Mouse (Mus musculus) spleen, adult 10 weeks (tissue): ENCODE data around the gene Fbf1. TPM values are rescaled to one million over a fixed set of nuclear protein-coding genes. Genes with fewer than 3 reads are reported as not detected.

ENCODE experiments used
- polyA plus RNA-seq: library from polyadenylated mRNA; stranded (reverse); fragments of 350-450 nt; fragmentation: Illumina TruSeq; extraction: RNeasy Lipid Tissue Mini Kit (QIAGEN cat#74804); gene quantifications from one replicate; pipeline ENCODE4 v1.2.3, GENCODE M21; 2015; ENCODE audit warnings: low replicate concordance; ENCODE audit not compliant: insufficient read depth

Fbf1 gene
- 15.1 TPM for polyA plus RNA-seq

GRCm38 (mm10) chr11:116167884-116168439 lies at the start of gene Fbf1:
Fbf1 (minus strand) TSS chr11:116168166.

GRCm38 (mm10) chr11:116198639-116199531 lies 30.9 kb upstream of the Fbf1 start, which contains the start of the genes Ten1 and Acox1:
Ten1 (plus strand) TSS chr11:116198855.
Acox1 (minus strand) TSS chr11:116199045.

DNA sequence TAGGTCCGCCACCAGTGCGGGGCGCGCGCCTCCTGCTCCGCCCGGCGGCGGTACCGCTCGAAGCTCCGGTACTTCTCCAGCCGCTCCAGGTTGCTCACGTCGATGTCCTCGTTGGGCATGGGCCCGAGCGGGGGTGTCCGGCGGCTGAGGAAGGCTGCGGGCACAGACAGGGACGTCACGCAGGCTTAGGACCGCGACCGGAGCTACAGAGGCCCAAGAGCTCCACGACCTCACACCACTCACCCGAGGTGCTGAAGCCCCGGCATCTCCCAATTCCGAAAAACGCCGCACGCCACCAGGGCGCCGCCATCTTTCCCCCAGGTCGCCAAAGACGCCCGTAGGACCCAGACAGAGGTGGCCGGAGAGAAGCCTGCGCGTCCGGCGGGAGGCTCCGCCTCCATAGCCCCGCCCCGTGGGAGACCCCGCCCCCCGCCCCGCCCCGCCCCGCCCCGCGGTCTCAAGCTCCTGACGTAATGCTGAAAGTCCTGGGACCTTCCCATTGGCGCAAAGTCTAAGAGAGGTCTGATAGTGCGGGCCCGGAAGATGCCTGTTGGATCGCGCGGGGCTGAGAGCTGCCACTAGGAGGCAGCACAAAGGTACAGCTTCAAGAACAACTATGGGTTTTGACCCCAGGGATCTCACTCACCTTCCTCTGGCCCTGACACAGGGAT lies 29.4 kb downstream of the Fbf1 start, which contains the start of gene Mrpl38:
Gene Mrpl38 (minus strand): TSS at position 401 of the 671 bp plus-strand sequence.

GRCm38 (mm10) chr11:116130488-116131205 lies 37.3 kb downstream of the Fbf1 start, which contains the start of gene Trim65:
Trim65 (minus strand) TSS chr11:116131128.

GRCm38 (mm10) chr11:116127156-116127980 lies 40.6 kb downstream of the Fbf1 start, which contains the start of gene Trim47:
Trim47 (minus strand) TSS chr11:116127210.

Other genes with a start within 250 kb of the Fbf1 start
- gene Sap30bp, start 234.9 kb downstream of the Fbf1 start, polyA plus RNA-seq = 46.2 TPM
- 26.4 TPM for gene Recql5, start 234.7 kb downstream of the Fbf1 start, polyA plus RNA-seq
- gene Itgb4, start 193.5 kb downstream of the Fbf1 start, polyA plus RNA-seq = 0.68 TPM
- 1.7 TPM for gene Galk1, start 155.4 kb downstream of the Fbf1 start, polyA plus RNA-seq
- 433 TPM for gene H3f3b, start 140.2 kb downstream of the Fbf1 start, polyA plus RNA-seq
- 11.8 TPM for gene Unk, start 137.8 kb downstream of the Fbf1 start, polyA plus RNA-seq
- gene Unc13d, start 90.2 kb downstream of the Fbf1 start, polyA plus RNA-seq = 15.2 TPM
- 72.9 TPM for gene Wbp2, start 81.2 kb downstream of the Fbf1 start, polyA plus RNA-seq
- 4.4 TPM for gene Trim47, start 41.0 kb downstream of the Fbf1 start, polyA plus RNA-seq
- gene Trim65, start 37.0 kb downstream of the Fbf1 start, polyA plus RNA-seq = 30.2 TPM
- gene Mrpl38, start 29.3 kb downstream of the Fbf1 start, polyA plus RNA-seq = 19.5 TPM
- gene Ten1, start 30.7 kb upstream of the Fbf1 start, polyA plus RNA-seq = 21.5 TPM
- gene Acox1, start 30.9 kb upstream of the Fbf1 start, polyA plus RNA-seq = 34.2 TPM
- not detected for gene Evpl, start 69.9 kb upstream of the Fbf1 start, polyA plus RNA-seq
- 35.1 TPM for gene Srp68, start 106.1 kb upstream of the Fbf1 start, polyA plus RNA-seq
- gene Galr2, start 112.8 kb upstream of the Fbf1 start, polyA plus RNA-seq = not detected
- 29.0 TPM for gene Exoc7, start 139.1 kb upstream of the Fbf1 start, polyA plus RNA-seq
- gene Foxj1, start 167.2 kb upstream of the Fbf1 start, polyA plus RNA-seq = 0.11 TPM
- 14.8 TPM for gene Rnf157, start 244.9 kb upstream of the Fbf1 start, polyA plus RNA-seq